Mouse (Mus musculus): ENCODE measurements around the gene Acp5. TPM values are rescaled to one million over a fixed set of nuclear protein-coding genes. Genes with fewer than 3 reads are reported as not detected.

The Acp5 gene
- polyA plus RNA-seq, 1 experiment from 2014 or later = 8.2 TPM

- Histone ChIP-seq H3K9me3 (no peaks in the 10 kb centered on the region), H3K4me3 (no peak overlapping the region), H3K9ac (no peak overlapping the region), H3K27me3 (no peaks in the 10 kb centered on the region), H3K4me2 (replicated peaks) (no peak overlapping the region), H3K36me3 (no peaks in the 10 kb centered on the region), H3K27ac (no peak overlapping the region), H3K4me1 (peaks cover 9% of the 10 kb centered on the region)
- no peak for ATAC-seq (ENCODE audit: insufficient number of reproducible peaks, insufficient read depth, low FRiP score, low TSS enrichment)
- WGBS = 96% methylated on average over 4 of the region's 4 CpGs
Observed at GRCm38 (mm10) chr9:22119543-22119942, 16.0 kb downstream of the Acp5 start.

GRCm38 (mm10) chr9:22117754-22118456 lies 17.6 kb downstream of the Acp5 start:
- H3K4me2 ChIP-seq (replicated peaks) = peak overlapping the region; percentile 84
- 45% methylated on average over 10 of the region's 10 CpGs for WGBS
- H3K27ac ChIP-seq = no peak overlapping the region
- H3K4me3 ChIP-seq = peak overlapping the region; percentile 94
- H3K36me3 ChIP-seq = peaks cover 14% of the 10 kb centered on the region
- ATAC-seq (ENCODE audit: insufficient number of reproducible peaks, insufficient read depth, low FRiP score, low TSS enrichment) = no peak
- H3K4me1 ChIP-seq = peaks cover 9% of the 10 kb centered on the region
- H3K9ac ChIP-seq = peak overlapping the region; percentile 90; the same call in 1 of the 2 replicates
- H3K9me3 ChIP-seq = no peaks in the 10 kb centered on the region
- H3K27me3 ChIP-seq = no peaks in the 10 kb centered on the region

DNA sequence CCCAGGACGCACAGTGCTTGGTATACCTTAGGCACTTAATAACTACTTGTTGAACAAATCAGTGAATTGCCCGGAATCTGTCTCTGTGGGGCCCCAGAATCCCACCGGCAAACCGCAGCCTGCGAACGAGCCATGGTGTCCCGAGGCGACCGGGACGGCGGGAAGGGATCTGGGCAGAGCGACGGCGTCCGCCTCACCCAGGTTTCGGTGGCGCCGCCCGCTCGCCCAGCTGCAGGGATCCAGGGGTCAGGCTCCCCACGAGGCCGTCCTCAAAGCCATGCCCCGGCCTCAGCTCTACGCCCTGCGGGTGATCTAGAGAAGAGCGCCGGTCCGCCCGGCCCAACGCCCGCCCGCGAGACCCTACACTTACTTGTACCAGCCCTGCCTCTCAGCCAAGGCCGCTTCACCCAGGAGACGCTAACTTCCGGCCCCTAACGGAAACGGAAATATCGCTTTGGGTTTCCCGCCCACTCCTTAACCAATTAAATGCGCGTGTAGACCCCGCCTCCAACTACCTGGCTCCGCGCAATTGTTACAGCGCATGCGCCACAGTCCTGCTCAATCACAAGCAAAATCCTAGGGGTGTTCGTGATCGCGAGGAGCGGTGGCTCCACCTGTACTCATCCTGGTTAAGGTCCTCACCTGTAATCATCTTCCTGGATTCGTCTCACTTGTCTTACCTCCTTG lies 18.6 kb downstream of the Acp5 start, which contains the start of gene Elof1:
Elof1 (minus strand) TSS at position 433 of the 687 bp plus-strand sequence.
- H3K4me1 ChIP-seq = peaks cover 9% of the 10 kb centered on the region
- H3K9ac ChIP-seq = peak within 1 kb of the TSS; percentile 90
- under 1% methylated on average over 52 of the region's 52 CpGs for WGBS
- peak; percentile 86 for ATAC-seq (ENCODE audit: insufficient number of reproducible peaks, insufficient read depth, low FRiP score, low TSS enrichment)
- H3K27ac ChIP-seq = peak within 1 kb of the TSS; percentile 63; the same call in 1 of the 2 replicates
- peak within 1 kb of the TSS; percentile 84 for H3K4me2 ChIP-seq (replicated peaks)
- no peaks in the 10 kb centered on the region for H3K27me3 ChIP-seq
- H3K36me3 ChIP-seq = peaks cover 24% of the 10 kb centered on the region
- H3K9me3 ChIP-seq = no peaks in the 10 kb centered on the region
- peak within 1 kb of the TSS; percentile 94 for H3K4me3 ChIP-seq

GRCm38 (mm10) chr9:22116086-22116485 lies 19.4 kb downstream of the Acp5 start:
- peaks cover 32% of the 10 kb centered on the region for H3K36me3 ChIP-seq
- H3K4me1 ChIP-seq = peaks cover 9% of the 10 kb centered on the region
- ATAC-seq (ENCODE audit: insufficient number of reproducible peaks, insufficient read depth, low FRiP score, low TSS enrichment) = no peak
- peak overlapping the region; percentile 84 for H3K4me2 ChIP-seq (replicated peaks)
- H3K9ac ChIP-seq = peak overlapping the region; percentile 90
- 42% methylated on average over 15 of the region's 15 CpGs for WGBS
- H3K27ac ChIP-seq = no peak overlapping the region
- H3K4me3 ChIP-seq = peak overlapping the region; percentile 94
- no peaks in the 10 kb centered on the region for H3K27me3 ChIP-seq
- no peaks in the 10 kb centered on the region for H3K9me3 ChIP-seq

DNA sequence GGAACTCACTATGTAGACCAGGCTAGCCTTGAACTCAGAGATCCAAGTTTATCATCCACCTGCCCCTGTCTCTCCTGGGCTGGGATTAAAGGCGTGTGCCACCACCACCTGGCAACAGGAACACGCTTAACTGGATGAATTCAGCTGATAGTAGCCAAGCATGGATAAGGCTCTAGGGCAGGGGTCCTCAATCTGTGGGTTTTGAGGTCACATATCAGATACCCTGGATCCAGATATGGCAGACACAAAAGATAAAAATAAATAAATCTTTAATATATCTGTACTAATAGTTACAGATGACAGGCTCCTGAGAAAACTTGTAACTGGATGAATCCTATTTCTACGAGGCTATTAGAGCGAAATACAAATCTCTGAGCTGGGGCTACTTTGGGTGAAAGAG lies 19.9 kb downstream of the Acp5 start:
- Histone ChIP-seq H3K4me2 (replicated peaks) (peak overlapping the region; percentile 84), H3K36me3 (peaks cover 35% of the 10 kb centered on the region), H3K4me3 (peak overlapping the region; percentile 94; the same call in 1 of the 2 replicates), H3K27me3 (no peaks in the 10 kb centered on the region), H3K27ac (no peak overlapping the region), H3K9ac (peak overlapping the region; percentile 90), H3K9me3 (no peaks in the 10 kb centered on the region), H3K4me1 (peaks cover 9% of the 10 kb centered on the region)
- ATAC-seq (ENCODE audit: insufficient number of reproducible peaks, insufficient read depth, low FRiP score, low TSS enrichment) = no peak
- 93% methylated on average over 4 of the region's 4 CpGs for WGBS

DNA sequence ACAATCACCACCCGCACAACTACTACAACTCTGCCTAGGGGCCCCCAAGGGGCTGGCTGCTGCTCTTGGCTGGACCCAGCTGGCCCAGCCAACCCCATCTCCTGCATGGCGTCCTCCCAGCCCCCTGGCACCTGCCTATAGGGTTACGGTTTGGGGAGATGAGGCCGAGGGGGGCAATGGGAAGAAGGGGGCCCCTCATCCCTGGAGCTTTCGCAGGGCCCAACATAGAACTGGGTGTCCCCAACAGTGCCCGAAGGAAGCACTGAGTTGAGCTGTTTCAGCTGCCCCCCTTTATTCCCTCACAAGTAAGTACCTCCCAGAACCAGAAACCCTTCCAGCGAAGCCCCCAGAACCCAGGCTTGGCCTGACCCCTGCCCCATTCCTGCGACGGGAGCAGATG lies 27.3 kb downstream of the Acp5 start:
- no peak overlapping the region for H3K9ac ChIP-seq
- H3K27me3 ChIP-seq = no peaks in the 10 kb centered on the region
- H3K4me1 ChIP-seq = no peaks in the 10 kb centered on the region
- no peak for ATAC-seq (ENCODE audit: insufficient number of reproducible peaks, insufficient read depth, low FRiP score, low TSS enrichment)
- WGBS = 87% methylated on average over 9 of the region's 9 CpGs
- H3K27ac ChIP-seq = no peak overlapping the region
- H3K36me3 ChIP-seq = peaks cover 32% of the 10 kb centered on the region
- no peaks in the 10 kb centered on the region for H3K9me3 ChIP-seq
- no peak overlapping the region for H3K4me3 ChIP-seq
- no peak overlapping the region for H3K4me2 ChIP-seq (replicated peaks)

DNA sequence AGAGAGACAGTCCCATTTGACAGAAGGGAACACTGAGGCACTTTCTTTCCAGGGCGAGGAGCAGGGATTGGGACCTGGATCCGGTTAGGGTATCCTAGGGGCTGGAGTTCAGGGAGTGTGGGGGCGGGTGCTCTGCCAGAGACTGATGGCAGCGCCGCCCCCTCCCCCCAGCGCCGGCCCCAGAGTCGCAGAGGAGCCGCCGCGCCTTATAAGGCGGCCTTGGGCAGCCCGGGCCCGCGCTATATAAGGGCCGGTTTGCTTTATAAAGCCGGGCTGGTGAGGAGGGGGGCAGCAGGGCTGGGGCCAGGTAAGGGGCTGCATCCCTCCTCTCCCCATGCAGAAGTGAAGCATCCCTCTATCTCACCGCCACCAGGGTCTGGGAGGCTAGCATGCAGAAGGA lies 35.6 kb downstream of the Acp5 start:
- Histone ChIP-seq H3K4me3 (0 out of 2 replicates have a peak overlapping the region, but pooled peaks have one; percentile 5), H3K36me3 (no peaks in the 10 kb centered on the region), H3K27ac (no peak overlapping the region), H3K4me2 (replicated peaks) (peak overlapping the region; percentile 10; the same call in 1 of the 2 replicates), H3K9ac (no peak overlapping the region), H3K9me3 (no peaks in the 10 kb centered on the region), H3K27me3 (peaks cover 37% of the 10 kb centered on the region), H3K4me1 (peaks cover 9% of the 10 kb centered on the region; the same call in 1 of the 2 replicates)
- ATAC-seq (ENCODE audit: insufficient number of reproducible peaks, insufficient read depth, low FRiP score, low TSS enrichment) = no peak
- WGBS = 3% methylated on average over 18 of the region's 18 CpGs

GRCm38 (mm10) chr9:22098993-22099696 lies 36.4 kb downstream of the Acp5 start, which contains the start of gene Cnn1:
Gene Cnn1, plus strand, starts transcription at chr9:22099216.
- ATAC-seq (ENCODE audit: insufficient number of reproducible peaks, insufficient read depth, low FRiP score, low TSS enrichment) = no peak
- no peaks in the 10 kb centered on the region for H3K36me3 ChIP-seq
- peaks cover 9% of the 10 kb centered on the region; the same call in 1 of the 2 replicates for H3K4me1 ChIP-seq
- H3K4me3 ChIP-seq = 0 out of 2 replicates have a peak within 1 kb of the TSS, but pooled peaks have one; percentile 5
- WGBS = 5% methylated on average over 14 of the region's 14 CpGs
- H3K27ac ChIP-seq = no peak within 1 kb of the TSS
- H3K9me3 ChIP-seq = no peaks in the 10 kb centered on the region
- H3K9ac ChIP-seq = no peak within 1 kb of the TSS
- peak within 1 kb of the TSS; percentile 16 for H3K4me2 ChIP-seq (replicated peaks)
- peaks cover 37% of the 10 kb centered on the region for H3K27me3 ChIP-seq

GRCm38 (mm10) chr9:22095854-22096307 lies 39.6 kb downstream of the Acp5 start:
- Histone ChIP-seq H3K36me3 (no peaks in the 10 kb centered on the region), H3K4me2 (replicated peaks) (peak overlapping the region; percentile 51), H3K4me1 (peaks cover 9% of the 10 kb centered on the region; the same call in 1 of the 2 replicates), H3K9me3 (no peaks in the 10 kb centered on the region), H3K27ac (no peak overlapping the region), H3K9ac (0 out of 2 replicates have a peak overlapping the region, but pooled peaks have one; percentile 28), H3K27me3 (peaks cover 28% of the 10 kb centered on the region), H3K4me3 (peak overlapping the region; percentile 24)
- 2% methylated on average over 24 of the region's 24 CpGs for WGBS
- peak; percentile 65; the same call in 1 of the 2 replicates for ATAC-seq (ENCODE audit: insufficient number of reproducible peaks, insufficient read depth, low FRiP score, low TSS enrichment)

DNA sequence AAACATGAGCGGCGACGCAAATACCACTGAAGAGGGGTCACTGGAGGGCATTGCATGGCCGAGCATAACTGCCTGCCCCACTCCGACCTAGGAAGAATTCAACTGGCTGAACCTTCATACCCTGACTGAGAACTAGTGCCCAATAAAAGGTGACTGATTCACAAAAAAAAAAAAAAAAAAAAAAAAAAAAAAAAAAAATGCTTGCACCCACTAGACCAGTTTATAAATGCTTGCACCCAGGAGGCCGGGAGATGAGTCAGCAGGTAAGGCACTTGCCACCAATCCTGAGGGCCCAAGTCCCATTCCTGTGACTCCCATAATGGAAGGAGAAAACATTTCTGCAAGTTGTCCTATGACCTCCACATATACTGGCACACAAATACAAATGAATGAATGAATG lies 42.8 kb downstream of the Acp5 start:
- H3K27ac ChIP-seq = no peak overlapping the region
- no peaks in the 10 kb centered on the region for H3K9me3 ChIP-seq
- no peak overlapping the region for H3K4me2 ChIP-seq (replicated peaks)
- no peak for ATAC-seq (ENCODE audit: insufficient number of reproducible peaks, insufficient read depth, low FRiP score, low TSS enrichment)
- 82% methylated on average over 6 of the region's 6 CpGs for WGBS
- H3K4me3 ChIP-seq = no peak overlapping the region
- no peaks in the 10 kb centered on the region for H3K36me3 ChIP-seq
- no peaks in the 10 kb centered on the region for H3K4me1 ChIP-seq
- no peaks in the 10 kb centered on the region for H3K27me3 ChIP-seq
- H3K9ac ChIP-seq = no peak overlapping the region

- ATAC-seq (ENCODE audit: insufficient number of reproducible peaks, insufficient read depth, low FRiP score, low TSS enrichment) = no peak
- H3K9me3 ChIP-seq = no peaks in the 10 kb centered on the region
- H3K9ac ChIP-seq = no peak overlapping the region
- H3K27ac ChIP-seq = no peak overlapping the region
- no peak overlapping the region for H3K4me2 ChIP-seq (replicated peaks)
- 83% methylated on average over 7 of the region's 7 CpGs for WGBS
- no peaks in the 10 kb centered on the region for H3K27me3 ChIP-seq
- H3K4me1 ChIP-seq = peaks cover 6% of the 10 kb centered on the region
- H3K36me3 ChIP-seq = no peaks in the 10 kb centered on the region
- H3K4me3 ChIP-seq = no peak overlapping the region
Observed at GRCm38 (mm10) chr9:22089986-22090385, 45.5 kb downstream of the Acp5 start.
